Mouse (Mus musculus) naive thymus-derived CD4-positive, alpha-beta T cell, adult 2 months (primary cell): ENCODE data around the gene Tmem254a.
"Not testable (repeated sequence)": the region's sequence is repeated elsewhere in the genome, so short reads cannot be mapped to it uniquely, and the experiment has no call there.

Source experiments
- DNase-seq: peaks from one replicate; pipeline ENCODE4 v3.0.0-alpha.2; 2011; ENCODE audit warnings: low read depth

Tmem254a gene

DNA sequence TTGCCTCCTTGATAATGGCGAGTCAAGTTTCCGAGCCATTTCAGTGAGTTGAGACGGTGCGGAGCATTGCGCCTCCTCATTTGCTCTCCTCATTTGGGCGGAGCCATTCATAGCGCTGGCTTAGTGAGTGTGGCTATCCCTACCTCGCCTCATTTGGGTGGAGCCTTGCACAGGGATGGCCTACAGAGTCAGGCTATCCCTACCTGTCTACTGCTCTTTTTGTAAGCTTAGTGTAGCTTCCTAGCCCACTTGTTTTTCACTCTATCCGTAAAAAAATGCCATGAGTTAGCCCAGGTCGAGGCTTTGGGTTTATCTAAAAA is at the start of gene Tmem254a:
Gene Tmem254a, minus strand, starts transcription at position 111 of the 320 bp plus-strand sequence.
- not testable (repeated sequence) for DNase-seq

DNA sequence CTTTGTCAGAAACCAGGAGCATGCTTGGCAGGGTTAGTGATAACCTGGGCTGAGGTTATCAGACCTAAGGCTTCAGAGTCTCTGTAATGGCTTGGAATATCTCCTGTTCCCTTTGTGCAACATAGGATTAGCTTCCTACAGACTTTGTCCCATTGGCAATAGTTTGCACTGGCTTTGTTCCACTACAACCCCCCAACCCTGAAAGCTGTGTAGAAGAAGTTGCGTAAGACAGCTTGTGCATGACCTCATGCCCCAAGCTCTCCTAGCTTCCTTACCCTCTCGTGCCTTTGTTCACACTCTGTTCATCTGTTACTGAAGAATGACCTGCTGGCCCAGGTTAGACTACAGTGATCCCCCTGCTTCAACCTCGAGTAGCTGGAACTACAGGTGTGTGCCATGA is 30.4 kb upstream of the Tmem254a start:
- not testable (repeated sequence) for DNase-seq

DNA sequence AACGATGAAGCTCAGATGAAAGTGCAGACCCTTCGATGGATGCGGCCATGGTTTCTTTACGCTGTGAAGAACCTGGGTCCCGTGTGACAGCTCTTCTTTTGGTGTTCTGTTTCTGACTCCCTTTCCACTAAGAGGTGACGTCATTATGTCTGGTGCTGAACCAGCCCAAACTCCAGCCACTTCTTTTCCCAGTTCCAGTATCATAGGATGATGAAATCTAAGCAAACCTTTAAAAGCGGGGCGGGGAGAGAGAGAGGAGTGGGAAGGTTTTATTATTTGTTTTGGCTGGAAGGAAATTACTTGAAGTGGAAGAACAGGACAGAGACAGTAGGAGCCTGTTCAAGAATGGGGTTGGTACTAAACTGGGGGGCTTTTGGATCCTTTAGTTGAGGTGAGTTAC is 10.5 kb upstream of the Tmem254a start, which contains the start of gene Cphx1:
Gene Cphx1, plus strand, starts transcription at position 301 of the 400 bp plus-strand sequence.
- DNase-seq, result not testable (repeated sequence)

DNA sequence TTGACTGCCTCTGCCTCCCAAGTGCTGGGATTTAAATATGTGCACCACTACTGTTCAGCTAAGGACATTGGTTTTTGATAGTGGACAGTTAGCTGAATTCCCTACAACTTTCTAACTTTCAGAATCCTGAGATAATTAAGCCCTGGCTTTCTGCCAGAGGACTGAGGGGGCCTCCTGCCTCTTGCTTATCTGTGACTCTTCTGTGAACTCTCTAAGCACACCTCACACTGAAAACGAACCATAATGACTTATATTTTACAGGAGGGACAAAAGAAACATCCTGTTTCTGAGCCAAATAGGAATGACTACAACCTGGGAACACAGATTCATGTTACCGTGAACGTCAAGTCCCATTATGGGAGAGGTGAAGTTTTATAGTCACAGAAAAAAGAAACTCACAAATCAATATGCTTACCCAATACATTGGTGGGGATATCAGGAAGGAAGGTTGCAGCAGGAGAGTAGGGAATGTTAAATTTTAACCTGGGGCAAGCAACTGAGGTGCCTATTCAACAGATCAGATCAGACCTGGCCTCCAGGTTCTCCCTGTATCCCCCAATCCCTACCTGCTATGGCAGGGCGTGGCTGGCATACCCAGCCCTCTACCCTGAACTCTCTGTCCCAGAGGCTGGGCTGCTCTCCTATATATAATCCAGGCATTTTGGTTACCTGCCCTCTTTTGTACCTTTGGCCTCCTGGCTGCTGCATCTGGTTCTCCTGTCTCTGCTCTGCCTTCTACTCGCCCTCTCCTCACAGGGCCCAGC is 9.6 kb upstream of the Tmem254a start:
- DNase-seq, result not testable (repeated sequence)

DNA sequence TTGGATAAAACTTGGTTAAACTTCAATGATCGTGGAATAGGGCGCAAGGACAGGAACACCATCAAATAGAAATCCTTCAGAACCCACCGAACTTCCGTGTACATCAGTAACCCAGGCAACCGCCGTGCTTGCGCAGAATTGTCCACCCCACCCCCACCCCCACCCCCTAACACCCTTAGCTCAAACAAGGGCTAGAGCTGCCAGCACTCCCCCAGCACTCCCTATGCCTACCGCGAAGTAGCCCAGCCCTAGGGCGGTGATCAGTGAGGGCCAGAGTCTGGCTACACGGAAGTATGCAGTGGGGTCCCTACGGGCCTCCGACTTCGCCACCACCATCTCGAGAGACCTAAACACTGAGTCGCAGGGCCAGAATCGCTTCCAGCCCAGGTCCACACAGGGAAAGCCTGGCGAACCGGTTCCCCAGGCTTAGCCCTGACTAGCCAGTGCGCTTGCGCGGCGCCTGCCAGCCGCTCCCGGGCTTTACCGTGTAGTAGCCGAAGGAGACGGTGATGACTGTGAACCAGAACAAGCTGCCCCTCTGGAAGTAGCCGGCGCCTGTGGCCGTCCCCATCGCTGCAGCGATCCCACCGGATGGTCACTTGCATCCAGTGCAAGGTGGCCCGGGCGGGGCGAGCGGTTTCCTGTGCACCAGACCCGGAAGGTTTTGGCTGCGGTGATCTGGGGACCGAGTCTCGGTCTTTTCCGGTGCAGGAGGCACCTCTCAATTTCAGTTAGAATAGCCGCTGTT is 484 bp downstream of the Tmem254a start:
- DNase-seq, result not testable (repeated sequence)

DNA sequence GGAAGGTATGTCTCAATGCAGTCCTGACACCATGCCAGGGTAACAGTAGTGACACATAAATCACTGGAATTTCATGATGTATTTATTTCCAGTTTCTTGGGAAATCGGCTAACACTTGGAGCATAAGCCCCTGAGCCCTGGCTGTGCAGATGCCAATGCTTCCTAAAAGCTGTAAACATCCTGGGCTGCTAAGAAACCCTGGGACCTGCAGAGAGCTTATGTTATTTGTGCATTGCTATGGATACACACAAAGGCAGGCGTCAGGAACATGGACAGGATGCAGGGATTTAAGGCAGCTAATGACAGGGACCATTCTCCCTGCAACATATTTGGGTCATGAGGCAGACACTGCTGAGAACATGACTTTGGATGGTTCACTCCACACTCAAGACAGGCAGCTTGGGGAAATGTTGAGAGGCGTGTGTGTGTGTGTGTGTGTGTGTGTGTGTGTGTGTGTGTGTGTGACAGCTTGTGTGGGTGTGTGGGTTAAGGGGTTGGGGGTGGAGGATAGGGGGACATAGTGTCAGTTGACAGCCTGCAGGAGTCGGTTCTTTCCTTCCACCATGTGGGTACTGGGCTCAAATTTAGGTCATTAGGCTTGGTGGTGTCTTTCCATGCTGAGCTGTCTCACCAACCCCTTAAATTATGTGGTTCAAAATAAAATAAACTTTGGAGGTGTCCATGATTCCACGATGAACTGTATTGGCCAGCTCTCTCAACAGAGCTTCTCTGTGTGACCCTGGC is 8.9 kb downstream of the Tmem254a start:
- not testable (repeated sequence) for DNase-seq

DNA sequence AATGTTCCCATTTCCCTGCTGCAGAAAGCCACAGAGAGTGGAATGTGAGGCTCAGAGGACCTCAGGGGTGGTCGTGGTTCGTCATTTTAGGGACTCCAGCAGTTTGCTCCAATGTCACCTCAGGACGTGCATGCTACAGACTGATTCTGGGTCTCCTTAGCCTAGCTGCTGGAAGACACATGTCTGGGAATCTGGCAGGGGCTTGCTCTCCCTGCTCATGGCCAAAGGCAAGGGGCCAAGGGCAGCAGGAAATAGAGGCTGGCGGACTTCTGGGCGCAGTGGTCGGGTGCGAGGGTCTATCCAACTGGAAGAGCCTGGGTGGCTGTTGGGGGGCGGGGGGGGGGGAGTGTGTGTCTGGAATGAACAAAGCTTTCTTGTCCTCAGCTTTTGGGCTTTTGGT is 18.5 kb downstream of the Tmem254a start:
- not testable (repeated sequence) for DNase-seq

DNA sequence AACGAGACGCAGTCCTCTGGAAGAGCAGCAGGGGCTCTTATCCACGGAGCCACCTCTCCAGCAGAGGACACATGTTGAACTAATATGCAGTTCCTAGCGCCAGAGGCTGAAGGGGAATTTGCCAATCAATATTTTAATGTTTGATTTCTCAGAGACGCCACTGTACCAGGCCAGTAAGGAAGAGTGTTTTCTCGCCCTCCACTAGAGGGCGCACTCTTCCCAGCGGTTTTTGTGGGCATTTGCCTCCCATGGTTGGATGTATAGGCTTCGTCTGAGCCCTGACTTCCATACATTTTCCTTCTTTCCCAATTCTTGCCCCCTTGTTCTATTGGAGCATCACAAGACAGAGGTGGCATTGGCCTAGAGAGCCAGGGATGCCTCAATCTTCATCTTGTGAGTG is 20.2 kb downstream of the Tmem254a start:
- not testable (repeated sequence) for DNase-seq

DNA sequence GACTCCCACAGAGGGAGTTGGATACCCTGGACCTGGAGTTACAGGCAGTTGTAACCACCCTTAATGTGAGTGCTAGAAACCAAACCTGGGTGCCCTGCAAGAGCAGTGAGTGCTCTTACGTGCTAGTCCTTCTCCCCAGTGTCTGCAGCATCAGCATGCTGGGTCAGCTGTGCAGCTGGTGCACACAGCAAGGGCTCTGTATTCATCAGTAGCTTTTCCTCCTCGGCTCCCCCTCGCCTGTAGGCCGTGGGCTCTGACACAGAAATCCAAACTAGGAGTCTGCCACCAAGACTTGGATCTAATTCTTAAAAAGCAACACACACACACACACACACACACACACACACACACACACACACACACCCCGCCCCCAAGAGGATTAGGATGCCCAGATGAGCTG is 22.2 kb downstream of the Tmem254a start:
- not testable (repeated sequence) for DNase-seq

DNA sequence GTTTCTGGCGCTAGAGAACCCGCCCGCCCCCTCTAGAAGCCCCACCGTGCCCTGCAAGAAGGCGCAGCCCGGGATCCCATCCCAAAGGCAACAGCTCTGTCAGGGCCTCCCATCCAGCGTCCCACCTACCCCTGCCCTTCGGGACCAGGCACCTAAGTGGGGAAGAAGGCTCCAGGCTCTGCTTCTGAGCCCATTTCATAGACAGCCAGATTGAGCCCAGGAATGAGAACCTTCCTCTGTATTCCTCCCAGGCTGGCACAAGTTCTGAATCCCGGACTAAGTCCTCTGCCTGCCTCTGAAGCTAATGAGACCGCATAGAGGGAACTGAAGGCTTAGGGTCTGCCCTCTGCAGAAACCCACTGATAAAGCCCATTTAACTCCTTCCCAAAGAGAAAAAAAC is 24.5 kb downstream of the Tmem254a start, which contains the start of gene Plac9a:
Gene Plac9a, minus strand, starts transcription at position 101 of the 400 bp plus-strand sequence.
- DNase-seq, result not testable (repeated sequence)

DNA sequence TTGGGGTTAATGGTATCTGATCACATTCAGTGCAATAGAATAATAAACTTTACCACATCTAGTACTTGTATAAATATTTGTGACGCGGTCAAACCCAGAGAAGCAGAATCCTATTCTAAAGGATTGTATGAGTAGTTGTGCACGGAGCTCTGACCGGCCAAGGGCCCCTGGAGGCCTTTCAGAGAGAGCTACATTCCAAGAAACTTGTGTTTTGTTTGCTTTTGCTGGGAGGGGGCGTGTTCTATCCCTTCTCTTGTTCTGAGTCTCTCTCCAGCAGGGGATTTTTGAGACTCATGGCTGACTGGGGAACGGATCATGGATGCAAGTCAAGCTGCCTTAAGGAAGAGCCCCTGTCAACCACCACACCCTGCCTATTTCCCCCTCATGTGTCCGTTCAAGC is 31.8 kb downstream of the Tmem254a start:
- DNase-seq, result not testable (repeated sequence)

DNA sequence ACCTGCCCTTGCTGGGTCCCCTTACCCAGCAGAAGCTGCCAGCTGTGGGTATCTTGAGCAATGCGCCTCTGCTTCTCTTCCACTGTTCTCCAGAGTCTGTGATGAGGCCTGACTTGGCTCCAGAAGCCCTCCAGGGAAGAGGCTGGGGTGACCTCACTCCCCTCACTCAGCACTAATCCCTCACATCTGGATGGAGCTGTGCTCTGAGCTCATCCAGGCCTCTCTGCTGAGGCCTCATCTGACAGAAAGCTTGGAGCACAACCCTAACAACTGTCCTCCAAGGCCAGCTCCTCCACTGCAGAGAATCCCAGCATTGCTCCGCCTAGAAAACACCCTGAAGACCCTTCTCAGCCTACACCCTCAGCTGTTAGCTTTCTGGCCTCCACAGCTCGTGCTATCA is 32.9 kb downstream of the Tmem254a start:
- not testable (repeated sequence) for DNase-seq

DNA sequence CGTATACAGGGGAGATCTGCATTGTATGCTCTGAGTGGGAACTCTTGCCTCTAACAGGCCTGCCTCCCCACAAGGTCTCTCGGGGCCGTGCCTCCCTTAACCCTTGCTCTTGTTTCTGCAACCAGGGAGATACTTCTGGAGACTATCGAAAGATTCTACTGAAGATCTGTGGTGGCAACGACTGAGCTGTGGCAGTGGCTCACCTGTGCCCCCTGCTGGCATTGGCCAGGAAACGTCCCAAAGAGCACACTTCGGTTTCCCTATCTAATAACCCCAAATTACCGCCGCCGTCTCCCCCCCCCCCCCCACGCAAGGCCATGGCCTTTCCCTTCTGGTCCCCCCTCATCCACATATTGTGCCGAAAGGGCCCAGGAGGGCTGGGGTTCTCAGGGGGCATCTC is 41.6 kb downstream of the Tmem254a start:
- not testable (repeated sequence) for DNase-seq

DNA sequence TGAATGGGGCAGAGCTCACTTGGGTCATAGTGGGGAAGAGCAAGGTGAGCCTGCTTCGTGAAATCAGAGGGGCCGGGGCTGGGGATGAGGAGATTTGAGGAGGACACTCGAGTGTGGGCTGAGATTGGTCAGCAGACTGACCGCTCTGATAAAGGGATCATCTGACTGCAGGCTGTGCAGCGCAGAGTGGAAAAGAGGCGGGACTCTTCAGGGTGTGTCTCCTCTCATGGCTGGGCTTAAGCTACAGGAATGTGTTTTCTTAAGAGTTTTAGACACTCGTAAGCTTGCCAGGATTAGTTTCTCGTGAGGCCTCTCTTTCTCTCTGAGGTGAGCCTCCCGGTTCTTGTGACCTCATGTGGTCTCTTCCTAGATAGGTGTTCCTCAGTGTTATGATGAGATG is 45.7 kb downstream of the Tmem254a start:
- DNase-seq, result not testable (repeated sequence)

DNA sequence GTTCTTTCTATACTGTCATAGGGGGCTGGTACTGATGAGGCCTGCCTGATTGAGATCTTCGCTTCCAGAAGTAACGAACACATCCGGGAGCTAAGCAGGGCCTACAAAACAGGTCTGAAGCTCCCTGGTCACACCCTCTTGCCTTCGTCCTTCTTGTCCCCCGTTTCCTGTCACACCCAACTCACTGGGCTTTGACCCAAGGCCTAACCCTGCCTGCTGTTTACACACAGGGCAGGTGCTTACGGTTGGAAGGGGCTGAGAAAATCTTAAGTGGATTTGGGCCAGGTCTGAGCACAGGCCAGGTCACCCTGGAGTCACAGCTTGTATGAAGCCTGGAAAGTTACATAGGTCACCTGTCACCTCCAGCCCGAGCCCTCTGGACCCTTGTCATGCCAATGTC is 50.8 kb downstream of the Tmem254a start:
- DNase-seq, result not testable (repeated sequence)
